Mouse (Mus musculus): ENCODE data around the gene Gjb6. TPM values are rescaled to one million over a fixed set of nuclear protein-coding genes. Genes with fewer than 3 reads are reported as not detected.

Gene Gjb6
- polyA plus RNA-seq (2014; fragmentation: Nextera tagmentation; extraction: Ambion mirVana): 2.9 and 3.0 TPM in 2 replicates

GRCm38 (mm10) chr14:57133161-57133661, at the start of gene Gjb6:
Gene Gjb6, minus strand, starts transcription at chr14:57133611.
- no peak for ATAC-seq (ENCODE audit: low FRiP score)
- no peak within 1 kb of the TSS; the same call in 1 of the 2 replicates for H3K9ac ChIP-seq (ENCODE audit: low read length)
- H3K27me3 ChIP-seq (ENCODE audit: control insufficient read depth, insufficient read depth, low read length): peaks cover 19% of the 10 kb centered on the region
- WGBS: 2% methylated on average over 33 of the region's 33 CpGs
- peak within 1 kb of the TSS; percentile 31 for H3K4me3 ChIP-seq (ENCODE audit: low read depth, low read length)
- peak within 1 kb of the TSS; percentile 71 for H3K4me2 ChIP-seq
- H3K9me3 ChIP-seq (ENCODE audit: control insufficient read depth, low read length): no peaks in the 10 kb centered on the region
- H3K27ac ChIP-seq (ENCODE audit: low read depth, low read length): no peak within 1 kb of the TSS
- DNase-seq (ENCODE audit: low spot score, missing footprints): peak; percentile 90
- H3K36me3 ChIP-seq (ENCODE audit: control insufficient read depth, insufficient read depth, low read length): no peaks in the 10 kb centered on the region
- H3K4me1 ChIP-seq (ENCODE audit: control insufficient read depth, insufficient read depth, low read length): peaks cover 12% of the 10 kb centered on the region

GRCm38 (mm10) chr14:57165493-57165892, 32.1 kb upstream of the Gjb6 start:
- H3K36me3 ChIP-seq (ENCODE audit: control insufficient read depth, insufficient read depth, low read length): no peaks in the 10 kb centered on the region
- no peak overlapping the region for H3K27ac ChIP-seq (ENCODE audit: low read depth, low read length)
- WGBS: 86% methylated on average over 3 of the region's 3 CpGs
- no peak overlapping the region for H3K4me3 ChIP-seq (ENCODE audit: low read depth, low read length)
- no peak overlapping the region for H3K4me2 ChIP-seq
- no peaks in the 10 kb centered on the region for H3K4me1 ChIP-seq (ENCODE audit: control insufficient read depth, insufficient read depth, low read length)
- no peak for ATAC-seq (ENCODE audit: low FRiP score)
- H3K9ac ChIP-seq (ENCODE audit: low read length): no peak overlapping the region
- no peaks in the 10 kb centered on the region for H3K27me3 ChIP-seq (ENCODE audit: control insufficient read depth, insufficient read depth, low read length)
- DNase-seq (ENCODE audit: low spot score, missing footprints): no peak
- H3K9me3 ChIP-seq (ENCODE audit: control insufficient read depth, low read length): no peaks in the 10 kb centered on the region

GRCm38 (mm10) chr14:57161833-57162232, 28.4 kb upstream of the Gjb6 start:
- Histone ChIP-seq H3K4me1 (ENCODE audit: control insufficient read depth, insufficient read depth, low read length) (no peaks in the 10 kb centered on the region), H3K9ac (ENCODE audit: low read length) (no peak overlapping the region)
- no peak for DNase-seq (ENCODE audit: low spot score, missing footprints)

GRCm38 (mm10) chr14:57161201-57161600, 27.8 kb upstream of the Gjb6 start:
- Histone ChIP-seq H3K27ac (ENCODE audit: low read depth, low read length) (no peak overlapping the region), H3K9me3 (ENCODE audit: control insufficient read depth, low read length) (no peaks in the 10 kb centered on the region), H3K27me3 (ENCODE audit: control insufficient read depth, insufficient read depth, low read length) (no peaks in the 10 kb centered on the region), H3K4me1 (ENCODE audit: control insufficient read depth, insufficient read depth, low read length) (no peaks in the 10 kb centered on the region), H3K4me2 (no peak overlapping the region), H3K9ac (ENCODE audit: low read length) (no peak overlapping the region), H3K4me3 (ENCODE audit: low read depth, low read length) (no peak overlapping the region), H3K36me3 (ENCODE audit: control insufficient read depth, insufficient read depth, low read length) (no peaks in the 10 kb centered on the region)
- 90% methylated on average over 4 of the region's 4 CpGs for WGBS
- ATAC-seq (ENCODE audit: low FRiP score) (no peak), DNase-seq (ENCODE audit: low spot score, missing footprints) (no peak)

More at GRCm38 (mm10) chr14:57161833-57162232, 28.4 kb upstream of the Gjb6 start:
- no peaks in the 10 kb centered on the region for H3K27me3 ChIP-seq (ENCODE audit: control insufficient read depth, insufficient read depth, low read length)
- H3K27ac ChIP-seq (ENCODE audit: low read depth, low read length): no peak overlapping the region
- H3K9me3 ChIP-seq (ENCODE audit: control insufficient read depth, low read length): no peaks in the 10 kb centered on the region
- no peak overlapping the region for H3K4me2 ChIP-seq
- ATAC-seq (ENCODE audit: low FRiP score): no peak
- WGBS: 74% methylated on average over 2 of the region's 2 CpGs
- H3K36me3 ChIP-seq (ENCODE audit: control insufficient read depth, insufficient read depth, low read length): no peaks in the 10 kb centered on the region
- no peak overlapping the region for H3K4me3 ChIP-seq (ENCODE audit: low read depth, low read length)

GRCm38 (mm10) chr14:57154916-57155315, 21.5 kb upstream of the Gjb6 start:
- Histone ChIP-seq H3K27ac (ENCODE audit: low read depth, low read length) (no peak overlapping the region), H3K4me1 (ENCODE audit: control insufficient read depth, insufficient read depth, low read length) (no peaks in the 10 kb centered on the region), H3K4me2 (no peak overlapping the region), H3K36me3 (ENCODE audit: control insufficient read depth, insufficient read depth, low read length) (no peaks in the 10 kb centered on the region), H3K9ac (ENCODE audit: low read length) (no peak overlapping the region), H3K4me3 (ENCODE audit: low read depth, low read length) (no peak overlapping the region), H3K27me3 (ENCODE audit: control insufficient read depth, insufficient read depth, low read length) (no peaks in the 10 kb centered on the region), H3K9me3 (ENCODE audit: control insufficient read depth, low read length) (no peaks in the 10 kb centered on the region)
- WGBS: 61% methylated on average over 6 of the region's 6 CpGs
- ATAC-seq (ENCODE audit: low FRiP score) (no peak), DNase-seq (ENCODE audit: low spot score, missing footprints) (no peak)

GRCm38 (mm10) chr14:57145741-57146140, 12.3 kb upstream of the Gjb6 start:
- Histone ChIP-seq H3K36me3 (ENCODE audit: control insufficient read depth, insufficient read depth, low read length) (no peaks in the 10 kb centered on the region), H3K27ac (ENCODE audit: low read depth, low read length) (no peak overlapping the region), H3K4me1 (ENCODE audit: control insufficient read depth, insufficient read depth, low read length) (no peaks in the 10 kb centered on the region), H3K9me3 (ENCODE audit: control insufficient read depth, low read length) (no peaks in the 10 kb centered on the region), H3K9ac (ENCODE audit: low read length) (no peak overlapping the region), H3K4me3 (ENCODE audit: low read depth, low read length) (no peak overlapping the region), H3K4me2 (no peak overlapping the region), H3K27me3 (ENCODE audit: control insufficient read depth, insufficient read depth, low read length) (no peaks in the 10 kb centered on the region)
- 71% methylated on average over 4 of the region's 4 CpGs for WGBS
- no peak for ATAC-seq (ENCODE audit: low FRiP score)
- no peak for DNase-seq (ENCODE audit: low spot score, missing footprints)

GRCm38 (mm10) chr14:57135265-57135664, 1.9 kb upstream of the Gjb6 start:
- Histone ChIP-seq H3K4me2 (no peak overlapping the region), H3K9ac (ENCODE audit: low read length) (no peak overlapping the region), H3K4me1 (ENCODE audit: control insufficient read depth, insufficient read depth, low read length) (peaks cover 12% of the 10 kb centered on the region), H3K4me3 (ENCODE audit: low read depth, low read length) (no peak overlapping the region), H3K27ac (ENCODE audit: low read depth, low read length) (no peak overlapping the region), H3K36me3 (ENCODE audit: control insufficient read depth, insufficient read depth, low read length) (no peaks in the 10 kb centered on the region), H3K9me3 (ENCODE audit: control insufficient read depth, low read length) (no peaks in the 10 kb centered on the region), H3K27me3 (ENCODE audit: control insufficient read depth, insufficient read depth, low read length) (peaks cover 19% of the 10 kb centered on the region)
- DNase-seq (ENCODE audit: low spot score, missing footprints) (no peak), ATAC-seq (ENCODE audit: low FRiP score) (no peak)
- 57% methylated on average over 8 of the region's 8 CpGs for WGBS

GRCm38 (mm10) chr14:57127383-57127782, 6.0 kb downstream of the Gjb6 start:
- Histone ChIP-seq H3K9me3 (ENCODE audit: control insufficient read depth, low read length) (no peaks in the 10 kb centered on the region), H3K9ac (ENCODE audit: low read length) (no peak overlapping the region), H3K36me3 (ENCODE audit: control insufficient read depth, insufficient read depth, low read length) (no peaks in the 10 kb centered on the region), H3K27ac (ENCODE audit: low read depth, low read length) (no peak overlapping the region), H3K4me2 (no peak overlapping the region), H3K4me1 (ENCODE audit: control insufficient read depth, insufficient read depth, low read length) (no peaks in the 10 kb centered on the region), H3K4me3 (ENCODE audit: low read depth, low read length) (no peak overlapping the region), H3K27me3 (ENCODE audit: control insufficient read depth, insufficient read depth, low read length) (peaks cover 5% of the 10 kb centered on the region)
- no peak for ATAC-seq (ENCODE audit: low FRiP score)
- 84% methylated on average over 4 of the region's 4 CpGs for WGBS
- DNase-seq (ENCODE audit: low spot score, missing footprints): no peak

GRCm38 (mm10) chr14:57122295-57122694, 11.1 kb downstream of the Gjb6 start:
- no peak overlapping the region for H3K4me2 ChIP-seq
- no peak overlapping the region for H3K27ac ChIP-seq (ENCODE audit: low read depth, low read length)
- H3K4me3 ChIP-seq (ENCODE audit: low read depth, low read length): no peak overlapping the region
- H3K4me1 ChIP-seq (ENCODE audit: control insufficient read depth, insufficient read depth, low read length): no peaks in the 10 kb centered on the region
- ATAC-seq (ENCODE audit: low FRiP score): no peak
- 87% methylated on average over 7 of the region's 7 CpGs for WGBS
- H3K36me3 ChIP-seq (ENCODE audit: control insufficient read depth, insufficient read depth, low read length): no peaks in the 10 kb centered on the region
- H3K9me3 ChIP-seq (ENCODE audit: control insufficient read depth, low read length): no peaks in the 10 kb centered on the region
- DNase-seq (ENCODE audit: low spot score, missing footprints): no peak
- no peak overlapping the region for H3K9ac ChIP-seq (ENCODE audit: low read length)
- no peaks in the 10 kb centered on the region for H3K27me3 ChIP-seq (ENCODE audit: control insufficient read depth, insufficient read depth, low read length)

Data from midbrain, embryonic 11.5 days (tissue).